18 mouse cellular contexts compared by ENCODE assay signal in the genomic region with DNA sequence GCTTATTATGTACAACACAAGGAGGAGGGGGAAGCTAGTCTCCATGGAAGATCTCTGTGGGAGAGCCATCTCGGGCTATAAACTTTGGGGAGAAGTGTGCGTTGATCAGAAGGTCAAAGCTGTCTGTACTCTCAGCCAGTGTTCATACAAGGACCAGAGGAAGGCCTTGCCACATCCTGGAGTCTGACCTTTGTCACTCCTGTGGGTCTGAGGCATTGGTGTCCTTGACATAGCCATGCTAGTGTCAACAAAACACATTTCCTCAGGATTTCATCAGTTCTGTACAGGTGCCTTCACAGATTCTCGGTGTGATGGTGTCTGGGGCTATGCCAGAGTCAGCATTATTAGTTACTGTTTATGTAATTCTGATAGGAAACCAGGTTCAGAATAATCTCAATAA.
"Had no signal": no experiment of that assay in that cellular context is flagged by ENCODE, and none has a peak within 500 bp of the region (broad histone marks: within the 10 kb centered on the region; RNA-seq: fewer than 3 reads in every experiment).

No protein-coding gene starts in this region.

- H3K27ac ChIP-seq: midbrain, embryonic 10.5 days; midbrain, embryonic 12.5 days; neural tube, embryonic 13.5 days; neural tube, embryonic 15.5 days had no signal

- H3K4me3 ChIP-seq: midbrain, embryonic 10.5 days; midbrain, embryonic 12.5 days; myocyte; neural tube, embryonic 13.5 days; neural tube, embryonic 15.5 days had no signal

- DNase-seq: lung, adult 18-20 months; lung, embryonic 14.5 days; lung, postnatal 10 days; lung, postnatal 4 days; midbrain, embryonic 14.5 days; retina, postnatal 1 day; right cerebral cortex, adult 18-20 months; right cerebral cortex, postnatal 25 days; right cerebral cortex, postnatal 4 days; spleen, adult 18-20 months; thymus, adult 18-20 months; thymus, postnatal 14 days; thymus, postnatal 36 days had no signal
